Mouse (Mus musculus) T-helper 2 cell (primary cell): Measurements from ENCODE around the gene Rimbp2.
"Not testable (repeated sequence)": the region's sequence is repeated elsewhere in the genome, so short reads cannot be mapped to it uniquely, and the experiment has no call there.

Experiments
- in situ Hi-C: fragments of 300-600 bp; cut with MboI, MseI; formaldehyde crosslinking; loops from one replicate; pipeline ENCODE4 v1.15.1; 2025; ENCODE audit warnings: high pct_unique_total_duplicates

Gene Rimbp2

GRCm38 (mm10) chr5:128953278-128954070 is at the start of gene Rimbp2:
Gene Rimbp2, minus strand, starts transcription at chr5:128953486.
- in situ Hi-C loops, result no loop called here

- in situ Hi-C loops, result loop anchor here (25.0 kb wide), 1 partner anchor 1390 kb away; no protein-coding TSS in a partner anchor
These were observed 49.3 kb upstream of the Rimbp2 start for GRCm38 (mm10) chr5:129002571-129003011.

- in situ Hi-C loops, result loop anchor here (25.0 kb wide), 1 partner anchor 1389 kb away; no protein-coding TSS in a partner anchor
These were observed 47.6 kb upstream of the Rimbp2 start for GRCm38 (mm10) chr5:129000706-129001468.

- in situ Hi-C loops, result loop anchor here (10.0 kb wide), 1 partner anchor 1277 kb away; no protein-coding TSS in a partner anchor
These were observed 34.1 kb upstream of the Rimbp2 start for GRCm38 (mm10) chr5:128987141-128987954.

- in situ Hi-C loops, result loop anchor here (10.0 kb wide), 1 partner anchor 1279 kb away; no protein-coding TSS in a partner anchor
These were observed 32.7 kb upstream of the Rimbp2 start for GRCm38 (mm10) chr5:128985946-128986345.

- in situ Hi-C loops, result loop anchor here (10.0 kb wide), 1 partner anchor 1280 kb away; no protein-coding TSS in a partner anchor
These were observed 31.2 kb upstream of the Rimbp2 start for GRCm38 (mm10) chr5:128984536-128984935.

GRCm38 (mm10) chr5:128981607-128982006 is 28.3 kb upstream of the Rimbp2 start:
- in situ Hi-C loops, result loop anchor here (10.0 kb wide), 1 partner anchor 1283 kb away; no protein-coding TSS in a partner anchor

GRCm38 (mm10) chr5:128980857-128981256 is 27.6 kb upstream of the Rimbp2 start:
- in situ Hi-C loops, result loop anchor here (10.0 kb wide), 1 partner anchor 1284 kb away; no protein-coding TSS in a partner anchor

- in situ Hi-C loops, result no loop called here
These were observed 25.7 kb upstream of the Rimbp2 start for GRCm38 (mm10) chr5:128978957-128979356.

- in situ Hi-C loops, result not testable (repeated sequence)
These were observed 24.2 kb upstream of the Rimbp2 start for GRCm38 (mm10) chr5:128977466-128977865.

GRCm38 (mm10) chr5:128976266-128976665 is 23.0 kb upstream of the Rimbp2 start:
- in situ Hi-C loops, result no loop called here

- in situ Hi-C loops, result no loop called here
These were observed 18.0 kb upstream of the Rimbp2 start for GRCm38 (mm10) chr5:128971298-128971697.

GRCm38 (mm10) chr5:128970878-128971277 is 17.6 kb upstream of the Rimbp2 start:
- in situ Hi-C loops, result no loop called here

- in situ Hi-C loops, result no loop called here
These were observed 11.1 kb upstream of the Rimbp2 start for GRCm38 (mm10) chr5:128964353-128964752.

GRCm38 (mm10) chr5:128958916-128959315 is 5.6 kb upstream of the Rimbp2 start:
- in situ Hi-C loops, result no loop called here

- in situ Hi-C loops, result not testable (repeated sequence)
These were observed 1.1 kb upstream of the Rimbp2 start for GRCm38 (mm10) chr5:128954371-128954770.

- in situ Hi-C loops, result no loop called here
These were observed 743 bp downstream of the Rimbp2 start for GRCm38 (mm10) chr5:128952291-128953195.

- in situ Hi-C loops, result no loop called here
These were observed 1.8 kb downstream of the Rimbp2 start for GRCm38 (mm10) chr5:128951472-128951871.

- in situ Hi-C loops, result no loop called here
These were observed 6.2 kb downstream of the Rimbp2 start for GRCm38 (mm10) chr5:128947093-128947492.

- in situ Hi-C loops, result no loop called here
These were observed 12.8 kb downstream of the Rimbp2 start for GRCm38 (mm10) chr5:128940436-128940835.
